ENCODE assay signal across 8 mouse cellular contexts in genomic region chr9:75776153-75776552, GRCm38 (mm10). TPM values are rescaled to one million over a fixed set of nuclear protein-coding genes. Genes with fewer than 3 reads are reported as not detected.
DNase-seq lines count a peak whose midpoint lies in the region; ATAC-seq and TF ChIP-seq lines count a peak whose summit lies in the region.

No protein-coding gene starts in this region.

- no peak overlapping the region for H3K27ac ChIP-seq in forebrain, embryonic 12.5 days
- H3K27ac ChIP-seq in forebrain, embryonic 16.5 days (ENCODE audit: low read length) = no peak overlapping the region
- H3K27ac ChIP-seq in lung, embryonic 16.5 days (ENCODE audit: low read length) = peak overlapping the region; percentile 69
- peak overlapping the region; percentile 54; the same call in 1 of the 2 replicates for H3K27ac ChIP-seq in intestine, postnatal 0 days (ENCODE audit: low read depth, low read length)
- H3K27ac ChIP-seq in small intestine, adult 2 months (ENCODE audit: insufficient read depth, low read depth, low read length) = peak overlapping the region; percentile 62

- no peaks in the 10 kb centered on the region for H3K27me3 ChIP-seq in forebrain, embryonic 12.5 days
- H3K27me3 ChIP-seq in forebrain, embryonic 16.5 days (replicated peaks; ENCODE audit: control insufficient read depth, insufficient read depth, low read length) = no peaks in the 10 kb centered on the region
- H3K27me3 ChIP-seq in lung, embryonic 16.5 days (ENCODE audit: control insufficient read depth, insufficient read depth, low read depth, low read length) = no peaks in the 10 kb centered on the region
- no peaks in the 10 kb centered on the region for H3K27me3 ChIP-seq in intestine, postnatal 0 days (replicated peaks; ENCODE audit: control insufficient read depth, insufficient read depth, low read length)
- no peaks in the 10 kb centered on the region for H3K27me3 ChIP-seq in small intestine, adult 2 months (ENCODE audit: control insufficient read depth, insufficient read depth, low read length)

- H3K36me3 ChIP-seq in forebrain, embryonic 12.5 days (replicated peaks) = no peaks in the 10 kb centered on the region
- H3K36me3 ChIP-seq in forebrain, embryonic 16.5 days (ENCODE audit: control insufficient read depth, insufficient read depth) = no peaks in the 10 kb centered on the region
- no peaks in the 10 kb centered on the region for H3K36me3 ChIP-seq in lung, embryonic 16.5 days (ENCODE audit: control insufficient read depth, insufficient read depth, low read length)
- H3K36me3 ChIP-seq in intestine, postnatal 0 days (ENCODE audit: control insufficient read depth, insufficient read depth) = no peaks in the 10 kb centered on the region
- no peaks in the 10 kb centered on the region for H3K36me3 ChIP-seq in small intestine, adult 2 months (ENCODE audit: control insufficient read depth, insufficient read depth, low read length)

- no peak for TF ChIP-seq POLR2A in small intestine, adult 2 months (IDR thresholded peaks at IDR 0.05; ENCODE audit: low read depth, low read length)

- peaks cover 12% of the 10 kb centered on the region for H3K4me1 ChIP-seq in forebrain, embryonic 12.5 days
- H3K4me1 ChIP-seq in forebrain, embryonic 16.5 days (replicated peaks; ENCODE audit: control insufficient read depth, insufficient read depth, low read length) = no peaks in the 10 kb centered on the region
- peaks cover 7% of the 10 kb centered on the region; the same call in 1 of the 2 replicates for H3K4me1 ChIP-seq in lung, embryonic 16.5 days (replicated peaks; ENCODE audit: control insufficient read depth, insufficient read depth, low read length)
- H3K4me1 ChIP-seq in intestine, postnatal 0 days (replicated peaks; ENCODE audit: control insufficient read depth, insufficient read depth, low read length) = no peaks in the 10 kb centered on the region
- H3K4me1 ChIP-seq in small intestine, adult 2 months (ENCODE audit: control insufficient read depth, insufficient read depth, insufficient read length, low read length) = no peaks in the 10 kb centered on the region

- no peak for DNase-seq in lung, postnatal 36 days
- DNase-seq in frontal cortex, adult 2 months (ENCODE audit: extremely low spot score in 1 of 2, low spot score in 1 of 2) = no peak
- DNase-seq in right cerebral cortex, adult 2 months (ENCODE audit: low spot score in 2 of 2) = no peak

- 0 out of 2 replicates have a peak overlapping the region, but pooled peaks have one; percentile 18 for H3K4me3 ChIP-seq in forebrain, embryonic 12.5 days (replicated peaks)
- H3K4me3 ChIP-seq in forebrain, embryonic 16.5 days (replicated peaks; ENCODE audit: low read length) = no peak overlapping the region; the same call in 1 of the 2 replicates
- peak overlapping the region; percentile 70 for H3K4me3 ChIP-seq in lung, embryonic 16.5 days (ENCODE audit: low read length)
- H3K4me3 ChIP-seq in intestine, postnatal 0 days (ENCODE audit: low read depth, low read length) = peak overlapping the region; percentile 35
- peak overlapping the region; percentile 53 for H3K4me3 ChIP-seq in small intestine, adult 2 months (ENCODE audit: low read depth, low read length)

- H3K9ac ChIP-seq in forebrain, embryonic 12.5 days = no peak overlapping the region
- no peak overlapping the region for H3K9ac ChIP-seq in forebrain, embryonic 16.5 days (replicated peaks; ENCODE audit: low read depth, low read length)
- H3K9ac ChIP-seq in lung, embryonic 16.5 days (ENCODE audit: low read length) = peak overlapping the region; percentile 84
- peak overlapping the region; percentile 31 for H3K9ac ChIP-seq in intestine, postnatal 0 days (ENCODE audit: low read depth, low read length)

- no peak for ATAC-seq in forebrain, embryonic 12.5 days (ENCODE audit: low FRiP score)
- ATAC-seq in forebrain, embryonic 16.5 days = no peak
- no peak for ATAC-seq in lung, embryonic 16.5 days (ENCODE audit: low read depth)
- ATAC-seq in intestine, postnatal 0 days = no peak

- H3K4me2 ChIP-seq in forebrain, embryonic 12.5 days = peak overlapping the region; percentile 38
- H3K4me2 ChIP-seq in forebrain, embryonic 16.5 days (ENCODE audit: low read length) = no peak overlapping the region
- peak overlapping the region; percentile 56 for H3K4me2 ChIP-seq in lung, embryonic 16.5 days (ENCODE audit: low read depth, low read length)
- H3K4me2 ChIP-seq in intestine, postnatal 0 days (replicated peaks; ENCODE audit: low read depth) = peak overlapping the region; percentile 49

- H3K9me3 ChIP-seq in forebrain, embryonic 12.5 days = no peaks in the 10 kb centered on the region
- no peaks in the 10 kb centered on the region for H3K9me3 ChIP-seq in forebrain, embryonic 16.5 days (ENCODE audit: control insufficient read depth, low read length)
- H3K9me3 ChIP-seq in lung, embryonic 16.5 days (ENCODE audit: control insufficient read depth, low read length) = no peaks in the 10 kb centered on the region
- no peaks in the 10 kb centered on the region for H3K9me3 ChIP-seq in intestine, postnatal 0 days (ENCODE audit: control insufficient read depth)

- no peak for TF ChIP-seq CTCF in intestine, postnatal 0 days (IDR thresholded peaks at IDR 0.05; ENCODE audit: low read depth)
- TF ChIP-seq CTCF in small intestine, adult 2 months (IDR thresholded peaks at IDR 0.05; ENCODE audit: extremely low read depth, insufficient read length, insufficient replicate concordance, low read depth, low read length) = no peak

- WGBS in forebrain, embryonic 12.5 days = 46% methylated on average over 7 of the region's 7 CpGs
- WGBS in forebrain, embryonic 16.5 days = 34% methylated on average over 7 of the region's 7 CpGs
- WGBS in lung, embryonic 16.5 days = 6% methylated on average over 7 of the region's 7 CpGs
- WGBS in intestine, postnatal 0 days = 48% methylated on average over 7 of the region's 7 CpGs
- WGBS in small intestine, adult 2 months = 58% methylated on average over 7 of the region's 7 CpGs

RNA-seq across cellular contexts. Expression of gene Bmp5, which starts 1.0 kb away (rescaled TPM):
- 2.1 and 4.1 TPM in 2 replicates for polyA plus RNA-seq in forebrain, embryonic 12.5 days (2016; fragmentation: Nextera tagmentation; extraction: Ambion mirVana)
- polyA plus RNA-seq in forebrain, embryonic 16.5 days (2015; fragmentation: Nextera tagmentation; extraction: Ambion mirVana) = 2.0 and 2.4 TPM in 2 replicates
- polyA plus RNA-seq in lung, embryonic 16.5 days (2015; fragmentation: Nextera tagmentation; extraction: Ambion mirVana) = 32.3 and 35.3 TPM in 2 replicates
- 5.2 and 6.5 TPM in 2 replicates for polyA plus RNA-seq in intestine, postnatal 0 days (2015; fragmentation: Nextera tagmentation; extraction: Ambion mirVana)
- polyA plus RNA-seq in small intestine, adult 2 months (2012; rRNA removed) = 0.84 and 1.9 TPM in 2 replicates
- polyA plus RNA-seq in frontal cortex, adult 2 months (2012; rRNA removed) = 1.9 and 2.5 TPM in 2 replicates

Comparison
In these comparisons a context has a peak if more than half of its experiments do, and no peak if none do; other contexts are left out.
1. H3K27ac ChIP-seq: peak in lung, embryonic 16.5 days (single experiment), intestine, postnatal 0 days (single experiment) and small intestine, adult 2 months (single experiment); none in forebrain, embryonic 12.5 days (single experiment) and forebrain, embryonic 16.5 days (single experiment).
2. H3K9ac ChIP-seq: peak in lung, embryonic 16.5 days (single experiment) and intestine, postnatal 0 days (single experiment); none in forebrain, embryonic 12.5 days (single experiment) and forebrain, embryonic 16.5 days (single experiment).